21 mouse cellular contexts compared by ENCODE assay signal in genomic region chr4:138210116-138210515, GRCm38 (mm10).
"Had no signal": no experiment of that assay in that cellular context is flagged by ENCODE, and none has a peak within 500 bp of the region (broad histone marks: within the 10 kb centered on the region; RNA-seq: fewer than 3 reads in every experiment).

No protein-coding gene starts in this region.

- H3K9me3 ChIP-seq: kidney, embryonic 15.5 days; limb, embryonic 12.5 days; limb, embryonic 15.5 days; lung, embryonic 15.5 days; megakaryocyte, embryonic 14.5 days; midbrain, embryonic 10.5 days; neural tube, embryonic 12.5 days; neural tube, embryonic 15.5 days; stomach, embryonic 15.5 days had no signal

- DNase-seq: kidney, adult 11 months; kidney, adult 8-10 months; kidney, postnatal 10 days; kidney, postnatal 36 days; left cerebral cortex, postnatal 4 days; liver, postnatal 0 days; lung, postnatal 10 days; lung, postnatal 36 days; midbrain, embryonic 14.5 days; thymus, postnatal 36 days had no signal

- H3K4me1 ChIP-seq: kidney, embryonic 15.5 days; limb, embryonic 12.5 days; limb, embryonic 15.5 days; lung, embryonic 15.5 days; midbrain, embryonic 10.5 days; neural tube, embryonic 12.5 days had no signal

- H3K27me3 ChIP-seq: kidney, embryonic 15.5 days; limb, embryonic 12.5 days; limb, embryonic 15.5 days; lung, embryonic 15.5 days; megakaryocyte, embryonic 14.5 days; neural tube, embryonic 12.5 days; neural tube, embryonic 15.5 days; stomach, embryonic 15.5 days had no signal

- H3K27ac ChIP-seq: limb, embryonic 12.5 days; limb, embryonic 15.5 days; liver, embryonic 14.5 days; lung, embryonic 15.5 days; midbrain, embryonic 10.5 days; neural tube, embryonic 12.5 days; neural tube, embryonic 15.5 days; stomach, embryonic 15.5 days had no signal

- ATAC-seq: liver, postnatal 0 days had no signal

- H3K4me2 ChIP-seq: kidney, embryonic 15.5 days; limb, embryonic 12.5 days; limb, embryonic 15.5 days; liver, embryonic 11.5 days; lung, embryonic 15.5 days; neural tube, embryonic 12.5 days; neural tube, embryonic 15.5 days; stomach, embryonic 15.5 days had no signal

- H3K4me3 ChIP-seq: kidney, embryonic 15.5 days; limb, embryonic 12.5 days; limb, embryonic 15.5 days; lung, embryonic 15.5 days; midbrain, embryonic 10.5 days; neural tube, embryonic 12.5 days; neural tube, embryonic 15.5 days; stomach, embryonic 15.5 days had no signal

- H3K9ac ChIP-seq: kidney, embryonic 15.5 days; limb, embryonic 12.5 days; limb, embryonic 15.5 days; liver, embryonic 14.5 days; liver, postnatal 0 days; lung, embryonic 15.5 days; neural tube, embryonic 12.5 days; neural tube, embryonic 15.5 days; stomach, embryonic 15.5 days had no signal
